Mouse (Mus musculus) urinary bladder, postnatal 10 days (tissue): ENCODE results near the gene Nfkb2.

ENCODE experiments used
- DNase-seq: peaks from one replicate; pipeline ENCODE4 v3.0.0; 2022; ENCODE audit warnings: low spot score

Gene Nfkb2

DNA sequence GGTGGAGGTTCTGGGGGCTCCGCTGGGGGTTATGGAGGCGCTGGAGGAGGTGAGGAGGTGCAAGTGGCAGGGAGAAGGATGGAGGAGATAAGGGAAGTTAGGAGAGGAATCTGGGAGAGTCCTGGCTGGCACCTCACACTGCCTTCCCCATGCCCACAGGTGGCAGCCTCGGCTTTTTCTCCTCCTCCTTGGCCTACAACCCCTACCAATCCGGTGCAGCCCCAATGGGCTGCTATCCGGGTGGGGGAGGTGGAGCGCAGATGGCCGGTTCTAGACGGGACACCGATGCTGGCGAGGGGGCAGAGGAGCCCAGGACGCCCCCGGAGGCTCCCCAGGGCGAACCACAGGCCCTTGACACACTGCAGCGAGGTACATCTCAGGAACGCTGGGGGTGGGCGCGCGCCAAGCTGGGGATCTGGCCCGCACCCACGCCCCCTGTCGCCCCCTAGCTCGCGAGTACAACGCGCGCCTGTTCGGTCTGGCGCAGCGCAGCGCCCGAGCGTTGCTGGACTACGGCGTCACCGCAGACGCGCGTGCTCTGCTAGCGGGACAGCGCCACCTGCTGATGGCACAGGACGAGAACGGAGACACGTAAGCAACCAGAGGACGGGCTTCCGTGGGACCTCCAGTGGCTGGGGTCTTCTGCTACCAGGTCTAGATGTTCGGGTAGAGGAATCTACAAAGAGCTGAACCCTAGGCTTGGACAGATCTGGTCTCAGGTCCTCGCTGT, 4.8 kb downstream of the Nfkb2 start:
- DNase-seq: no peak

DNA sequence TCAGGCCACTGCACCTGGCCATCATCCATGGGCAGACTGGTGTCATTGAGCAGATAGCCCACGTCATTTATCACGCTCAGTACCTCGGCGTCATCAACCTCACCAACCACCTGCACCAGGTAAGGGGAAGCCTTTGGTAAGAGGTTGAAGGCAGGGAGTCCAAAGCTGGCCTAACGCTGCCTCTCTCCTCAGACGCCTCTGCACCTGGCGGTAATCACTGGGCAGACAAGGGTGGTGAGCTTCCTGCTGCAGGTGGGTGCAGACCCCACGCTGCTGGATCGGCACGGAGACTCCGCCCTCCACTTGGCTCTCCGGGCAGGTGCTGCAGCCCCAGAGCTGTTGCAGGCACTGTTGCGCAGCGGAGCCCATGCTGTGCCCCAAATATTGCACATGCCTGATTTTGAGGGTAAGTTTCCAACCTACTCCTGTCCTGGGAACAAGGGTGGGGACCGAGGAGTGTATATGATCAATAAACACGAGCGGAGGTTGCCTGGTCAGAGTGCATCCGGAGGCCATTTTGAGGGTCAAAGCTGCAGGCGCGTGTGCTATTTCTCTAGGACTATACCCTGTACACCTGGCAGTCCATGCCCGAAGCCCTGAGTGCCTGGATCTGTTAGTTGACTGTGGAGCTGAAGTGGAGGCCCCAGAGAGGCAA, 5.7 kb downstream of the Nfkb2 start:
- no peak for DNase-seq

DNA sequence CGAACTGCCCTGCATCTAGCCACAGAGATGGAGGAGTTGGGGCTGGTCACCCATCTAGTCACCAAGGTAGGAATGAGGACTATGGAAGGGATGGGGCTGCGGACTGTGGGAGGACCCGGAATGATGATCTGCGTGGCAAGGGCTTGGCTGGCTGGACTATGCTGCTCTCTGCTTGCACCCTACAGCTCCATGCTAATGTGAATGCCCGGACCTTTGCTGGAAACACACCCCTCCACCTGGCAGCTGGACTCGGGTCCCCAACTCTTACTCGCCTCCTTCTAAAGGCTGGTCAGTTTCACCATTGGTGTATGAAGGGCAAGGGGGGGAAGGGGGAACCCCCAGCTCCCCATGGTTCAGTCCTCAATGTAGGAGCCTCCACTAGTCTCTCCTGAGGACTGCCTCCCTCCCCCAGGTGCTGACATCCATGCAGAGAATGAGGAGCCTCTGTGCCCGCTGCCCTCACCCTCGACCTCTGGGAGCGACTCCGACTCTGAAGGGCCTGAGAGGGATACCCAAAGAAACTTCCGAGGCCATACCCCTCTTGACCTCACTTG, 6.3 kb downstream of the Nfkb2 start:
- no peak for DNase-seq

DNA sequence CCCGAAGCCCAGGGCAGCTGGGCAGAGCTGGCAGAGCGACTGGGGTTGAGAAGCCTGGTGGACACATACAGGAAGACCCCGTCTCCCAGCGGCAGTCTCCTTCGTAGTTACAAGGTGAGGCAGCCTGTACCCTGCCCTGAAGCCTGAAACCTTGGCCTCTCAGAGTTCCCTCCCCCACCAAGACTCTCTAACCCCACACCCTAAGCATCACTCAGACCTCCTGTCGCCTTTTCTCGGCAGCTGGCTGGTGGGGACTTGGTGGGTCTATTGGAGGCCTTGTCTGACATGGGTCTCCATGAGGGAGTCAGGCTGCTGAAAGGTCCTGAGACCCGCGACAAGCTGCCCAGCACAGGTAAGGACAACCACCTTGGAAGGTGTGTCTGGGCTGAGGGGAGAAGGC, 7.2 kb downstream of the Nfkb2 start:
- no peak for DNase-seq

DNA sequence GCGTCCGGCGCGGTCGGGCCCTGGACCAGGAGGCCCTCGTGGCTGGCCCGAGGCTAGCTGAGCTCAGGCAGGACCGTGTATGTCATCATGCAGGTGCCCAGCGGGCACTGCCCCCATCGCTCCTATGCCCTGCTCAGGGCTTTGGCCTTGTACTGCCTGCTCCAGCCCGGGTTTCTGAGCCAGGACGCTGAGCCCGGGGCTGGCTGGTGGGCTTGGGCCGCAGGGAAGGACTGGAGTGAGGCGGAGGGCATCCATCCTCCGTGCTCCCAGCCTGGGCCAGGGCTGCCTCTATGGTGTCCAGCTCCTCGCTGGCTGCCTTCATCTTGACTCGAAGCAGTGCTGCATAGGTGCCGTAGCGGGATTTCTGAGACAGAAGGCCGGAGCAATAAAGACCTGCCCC, 8.4 kb downstream of the Nfkb2 start:
- DNase-seq: no peak

DNA sequence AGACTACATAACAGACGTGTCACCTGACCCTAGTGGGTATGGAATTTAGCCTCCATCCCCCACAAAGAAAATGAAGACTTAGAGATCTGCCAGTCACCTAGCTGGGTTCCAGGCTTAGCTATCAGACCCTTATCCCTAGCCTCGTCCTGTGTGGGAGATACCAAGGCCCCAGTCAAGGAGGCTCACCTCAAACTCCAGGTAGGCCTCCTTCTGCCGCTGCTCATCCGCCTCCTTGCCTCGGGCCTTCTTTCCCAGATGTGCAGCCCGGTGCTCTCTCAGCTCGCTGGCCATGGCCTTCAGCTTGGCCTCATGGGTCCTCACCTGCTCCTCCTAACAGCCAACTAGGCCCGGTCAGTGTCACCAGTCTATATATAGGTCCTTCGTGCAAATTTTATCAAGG, 9.0 kb downstream of the Nfkb2 start:
- DNase-seq: no peak

DNA sequence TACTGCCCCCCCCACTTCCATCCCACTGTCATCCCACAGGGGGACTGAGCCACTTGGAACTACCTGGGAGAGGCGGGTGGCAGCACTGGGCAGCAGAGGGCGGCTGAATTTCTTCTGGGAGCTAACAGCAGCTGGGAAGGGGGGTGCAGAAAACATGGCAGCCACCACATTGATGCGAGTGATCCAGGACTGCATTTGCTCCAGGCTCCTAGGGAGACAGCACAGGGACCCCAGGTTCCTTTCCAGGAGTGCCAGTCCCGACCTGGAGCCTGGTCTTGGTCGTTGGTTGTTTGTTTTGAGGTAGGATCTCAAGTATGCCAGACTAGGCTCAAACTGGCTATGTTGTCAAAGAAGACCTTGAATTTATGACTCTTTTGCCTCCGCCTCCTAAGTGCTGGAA, 9.5 kb downstream of the Nfkb2 start:
- DNase-seq: no peak

DNA sequence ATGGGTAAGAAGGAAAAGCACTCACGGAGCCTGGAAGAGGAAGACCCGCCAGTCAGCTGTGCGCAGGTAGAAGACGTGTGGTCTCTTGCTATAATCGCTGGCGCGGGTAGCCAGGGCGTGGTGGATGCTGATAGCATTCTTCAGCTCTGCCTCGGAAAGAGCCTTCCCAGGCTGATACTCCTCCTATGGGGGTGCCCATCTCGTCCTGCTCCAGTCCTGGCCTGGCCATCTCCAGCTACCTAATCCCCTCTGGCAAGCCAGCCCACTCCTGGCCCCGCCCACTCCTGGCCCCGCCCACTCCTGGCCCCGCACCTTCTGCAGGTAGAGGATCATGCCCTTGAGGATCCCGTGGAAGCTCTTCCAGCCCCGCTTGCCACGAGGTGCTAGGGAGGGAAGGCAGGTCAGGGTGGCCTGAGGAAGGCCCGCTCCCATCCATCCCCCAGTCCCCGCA, 10.1 kb downstream of the Nfkb2 start:
- DNase-seq: no peak

DNA sequence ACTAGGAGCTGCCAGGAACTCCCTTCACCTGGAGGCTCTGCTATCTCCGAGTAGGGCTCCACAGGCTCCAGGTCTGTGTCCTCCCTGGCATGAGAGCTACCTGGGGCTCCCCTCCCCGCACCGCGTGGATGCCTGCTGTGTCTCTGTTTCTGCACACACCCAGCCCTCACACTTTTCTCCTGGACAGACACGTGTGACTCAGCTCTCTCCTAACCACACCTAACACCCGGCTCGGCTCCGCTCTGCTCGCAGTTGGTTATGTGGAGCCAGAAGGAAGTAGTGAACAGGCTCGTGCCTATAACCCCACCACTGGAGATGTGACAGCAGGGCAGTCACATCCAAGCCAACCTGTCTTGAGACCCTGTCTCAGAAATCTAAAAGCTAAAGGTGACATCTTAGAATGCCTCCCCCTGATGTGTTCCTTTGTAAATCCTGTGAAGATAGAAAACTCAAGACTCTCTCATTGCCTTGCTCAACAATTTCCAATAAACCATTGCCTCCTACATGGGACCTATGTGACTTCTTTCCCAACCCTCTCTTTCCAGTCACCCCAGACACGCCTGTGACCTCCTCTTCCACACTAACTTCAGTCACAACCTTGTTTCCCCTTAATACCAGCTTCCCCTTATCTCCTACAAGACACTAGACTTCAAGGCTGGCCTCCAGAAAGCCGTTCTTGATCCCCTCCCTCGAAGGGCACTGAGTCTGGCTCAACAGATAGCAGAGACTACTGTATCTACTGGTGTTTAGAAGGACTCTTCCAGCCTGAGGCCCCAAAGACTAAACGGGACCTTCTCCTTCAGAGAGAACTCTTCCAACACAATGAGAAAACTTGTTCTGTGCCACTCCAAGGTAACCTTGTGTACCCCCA, 11.0 kb downstream of the Nfkb2 start:
- DNase-seq: no peak

DNA sequence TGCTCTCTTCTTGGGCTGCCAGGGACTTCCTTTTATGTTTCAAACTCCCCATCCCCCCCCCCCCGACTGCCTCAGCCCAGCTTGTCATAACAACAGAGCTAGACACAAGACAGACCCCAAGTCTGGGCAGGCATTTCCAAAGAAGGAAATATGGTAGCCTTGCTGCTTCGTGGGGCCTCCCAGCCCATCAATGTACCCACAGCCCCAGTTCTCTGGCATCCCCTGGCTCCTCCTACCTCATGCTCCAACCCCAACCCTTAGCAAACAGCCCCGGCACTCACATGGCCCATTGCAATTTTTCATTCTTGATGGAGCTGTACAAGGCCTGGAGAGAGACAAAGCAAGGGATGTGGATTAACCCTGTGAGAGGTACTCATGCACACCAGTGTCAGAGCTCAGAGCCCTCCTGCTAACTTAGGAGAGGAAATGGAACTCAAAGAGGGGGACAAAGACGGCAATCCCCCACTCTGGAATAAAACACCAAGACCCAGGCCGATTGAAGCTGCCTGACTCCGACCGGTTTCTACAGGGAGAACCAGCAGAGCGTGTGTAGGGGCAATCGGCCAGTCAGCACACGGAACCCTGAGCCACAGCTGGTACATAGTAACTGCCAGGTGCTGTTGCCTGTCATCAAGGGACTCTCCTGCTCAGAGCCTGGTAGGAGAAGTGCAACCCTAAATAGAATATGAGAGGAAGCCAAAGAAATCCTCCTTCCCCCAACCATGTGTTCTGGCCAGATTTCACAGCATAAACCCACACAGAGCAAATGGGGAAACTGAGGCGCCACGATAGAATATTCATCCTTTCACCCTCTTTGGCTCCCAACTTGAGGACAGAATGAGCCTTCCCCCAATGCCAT, 11.9 kb downstream of the Nfkb2 start:
- no peak for DNase-seq

DNA sequence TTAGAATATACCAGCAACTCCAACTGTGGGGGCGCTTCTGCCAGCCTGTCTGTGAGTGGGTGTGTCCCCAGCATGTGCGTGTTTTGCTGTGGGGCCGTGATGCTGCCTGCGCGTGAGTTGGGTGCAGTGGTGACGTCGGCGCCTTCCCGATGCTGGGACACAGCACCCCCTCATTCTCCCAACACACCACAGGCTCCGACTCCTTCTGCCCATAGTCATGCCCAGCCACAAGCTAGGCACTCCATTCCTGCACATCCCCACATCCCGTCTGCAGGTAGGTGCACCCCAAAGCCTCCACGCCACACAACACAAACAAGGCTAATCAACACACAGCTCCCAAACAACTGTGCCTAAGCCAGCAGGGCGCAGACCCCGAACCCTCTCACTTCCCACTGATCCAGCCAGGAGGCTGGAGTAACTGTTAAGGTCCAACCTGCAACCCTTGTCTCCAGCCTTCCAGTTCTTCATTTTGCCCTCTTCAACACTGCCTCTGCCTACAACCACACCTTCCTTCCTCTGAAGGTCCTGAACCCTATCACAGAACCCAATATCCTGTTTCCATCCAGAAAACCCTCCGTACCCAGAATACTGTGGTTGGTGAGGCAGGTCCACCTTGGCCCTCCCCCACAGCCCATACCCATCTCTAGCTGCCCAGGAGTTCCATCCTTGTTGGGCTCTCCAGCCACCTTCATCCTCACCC, 12.9 kb downstream of the Nfkb2 start:
- DNase-seq: peak; percentile 10

DNA sequence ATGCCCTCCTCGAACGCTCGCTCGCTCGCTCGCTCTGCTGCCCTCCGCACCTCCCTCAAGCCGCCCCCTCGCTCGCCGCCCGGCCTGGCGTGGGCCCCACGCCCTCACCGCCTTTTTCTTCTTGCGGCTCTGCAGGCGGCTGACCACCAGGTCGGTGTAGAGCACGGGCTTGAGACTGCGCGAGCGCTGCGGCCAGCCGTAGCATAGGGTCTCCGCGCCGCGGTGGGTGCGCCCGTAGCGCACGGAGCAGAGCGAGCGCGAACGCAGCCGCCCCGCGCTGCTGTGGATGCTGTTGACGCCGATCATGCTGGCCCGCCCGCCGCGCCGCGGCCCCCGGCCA, 13.4 kb downstream of the Nfkb2 start:
- no peak for DNase-seq

DNA sequence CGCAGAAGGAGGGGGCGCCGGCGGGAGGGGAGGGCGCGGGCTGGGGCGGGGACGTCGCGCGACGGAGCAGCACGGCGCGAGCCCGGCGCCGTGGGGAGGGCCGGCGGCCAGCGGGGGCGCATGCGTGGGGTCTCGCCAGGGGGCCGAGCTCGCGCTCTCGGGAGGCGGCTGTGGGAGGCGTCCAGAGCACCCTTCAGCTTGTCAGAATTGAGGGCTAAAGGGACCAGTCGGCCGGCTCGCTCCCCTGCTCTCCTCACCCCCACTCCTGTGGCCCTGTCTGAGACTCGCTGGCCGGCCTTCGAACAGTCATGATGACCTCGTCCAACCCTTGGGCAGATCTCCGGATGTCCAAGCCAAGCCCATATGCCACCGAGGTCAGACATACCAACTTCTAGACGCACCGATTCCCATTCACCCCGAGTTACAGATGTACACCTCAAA, 13.9 kb downstream of the Nfkb2 start:
- peak; percentile 33 for DNase-seq

DNA sequence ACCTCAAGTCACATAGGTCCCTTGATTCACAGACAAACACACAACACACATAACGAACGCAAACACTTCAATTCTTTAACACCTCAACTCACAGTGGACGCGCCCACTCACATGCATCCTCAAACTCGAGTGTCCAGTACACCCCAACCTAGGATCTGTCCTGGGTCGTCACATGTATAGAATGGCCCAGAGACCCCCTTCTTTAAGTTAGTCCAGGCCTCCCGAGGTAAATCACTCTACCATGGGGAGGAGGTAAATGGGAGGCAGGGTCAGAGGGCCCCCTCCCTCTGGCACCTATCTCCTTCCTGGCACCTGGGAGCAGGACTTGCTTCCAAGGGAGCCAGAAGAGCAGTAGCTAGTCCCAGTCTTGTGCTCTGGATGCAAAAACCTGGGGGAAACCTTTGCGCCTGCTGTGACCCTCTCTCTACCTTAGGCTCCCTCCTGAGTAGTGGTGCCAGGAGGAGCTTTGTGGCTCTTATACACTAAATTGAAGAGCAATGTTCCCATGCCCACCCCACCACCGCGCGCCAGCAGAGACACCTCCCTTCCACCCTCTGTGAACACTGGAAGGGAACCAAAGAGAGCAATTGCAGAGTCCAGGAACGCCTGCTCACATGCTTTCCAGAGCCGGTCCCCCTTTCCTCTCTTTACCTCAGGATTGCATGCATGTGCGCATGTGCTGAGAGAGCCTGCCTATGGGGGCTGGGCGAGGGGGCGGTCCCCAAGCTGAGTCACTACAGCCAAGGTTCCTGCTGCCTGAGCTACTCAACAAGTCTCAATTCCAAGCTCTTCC, 14.7 kb downstream of the Nfkb2 start:
- DNase-seq: peak; percentile 45

DNA sequence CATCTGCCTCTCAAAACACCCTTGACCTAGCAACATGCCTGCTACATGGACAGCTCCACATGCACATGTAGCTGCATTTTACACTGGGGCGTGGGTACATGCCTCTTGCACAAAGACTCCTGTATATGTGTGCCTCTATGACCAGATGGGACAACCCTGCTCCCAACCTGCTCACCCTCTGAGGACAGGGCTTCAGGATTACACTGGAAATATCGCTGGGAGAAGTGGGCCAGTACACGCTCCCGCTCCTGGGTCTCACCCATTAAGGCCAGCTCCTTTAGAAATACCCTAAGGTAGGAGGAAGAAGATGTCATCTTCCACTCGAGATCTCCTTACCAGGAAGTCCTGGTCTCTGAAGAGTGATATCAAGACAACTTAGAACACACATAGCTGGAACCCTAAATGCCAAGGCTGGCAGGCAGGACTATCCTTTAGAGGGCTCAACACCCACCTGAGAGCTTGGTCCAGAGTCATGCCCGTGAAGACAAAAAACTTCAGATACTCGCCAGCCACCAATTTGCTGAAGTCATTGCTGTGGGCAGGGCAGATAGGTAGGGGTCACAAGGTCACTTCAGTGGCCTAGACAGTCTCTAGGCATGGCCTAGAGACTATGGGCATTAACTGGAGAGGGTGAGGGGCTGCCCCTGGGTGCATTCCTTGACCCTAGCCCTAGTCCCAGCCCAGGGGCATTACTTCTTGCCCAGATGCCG, 16.1 kb downstream of the Nfkb2 start:
- no peak for DNase-seq

DNA sequence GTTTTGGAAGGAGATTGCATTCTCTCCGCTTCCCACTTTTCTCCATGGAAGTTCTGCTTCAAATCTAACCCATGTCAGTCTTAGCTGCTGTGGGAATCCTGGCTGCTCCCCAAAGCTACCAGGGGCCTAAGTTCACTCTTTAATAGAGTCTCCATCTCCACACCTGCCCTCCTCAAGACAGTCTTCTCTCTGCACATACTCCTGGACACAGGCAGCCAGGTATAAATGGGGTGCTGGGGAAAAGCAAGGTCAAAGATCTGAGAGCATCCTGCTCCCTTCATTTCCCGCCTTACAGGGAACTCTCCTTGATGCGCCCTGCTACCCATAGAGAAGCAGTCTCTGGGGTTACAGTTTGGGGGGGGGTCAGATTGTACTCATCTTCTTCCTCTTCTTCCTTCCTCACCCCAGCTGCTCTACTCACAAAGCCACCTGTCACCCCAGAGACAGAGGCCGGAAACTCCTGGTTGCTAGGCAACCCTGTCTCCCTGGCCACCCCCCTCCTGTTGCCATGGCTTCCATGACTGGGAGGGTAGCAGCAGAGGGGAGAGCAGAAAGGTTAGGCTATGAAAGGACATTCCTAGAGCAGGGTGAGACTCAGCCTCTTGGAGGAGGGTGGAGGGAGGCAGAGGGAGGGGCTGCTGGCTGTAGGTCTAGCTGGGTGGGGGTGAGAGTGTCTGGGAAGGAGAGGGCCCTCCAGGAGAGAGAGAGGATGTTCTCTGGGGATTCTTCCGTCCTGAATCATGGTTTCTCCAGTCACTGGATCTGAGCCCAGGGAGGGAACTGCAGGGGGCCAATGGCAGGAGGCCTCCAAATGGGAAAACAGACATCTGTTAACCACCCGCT, 17.2 kb downstream of the Nfkb2 start:
- DNase-seq: no peak

DNA sequence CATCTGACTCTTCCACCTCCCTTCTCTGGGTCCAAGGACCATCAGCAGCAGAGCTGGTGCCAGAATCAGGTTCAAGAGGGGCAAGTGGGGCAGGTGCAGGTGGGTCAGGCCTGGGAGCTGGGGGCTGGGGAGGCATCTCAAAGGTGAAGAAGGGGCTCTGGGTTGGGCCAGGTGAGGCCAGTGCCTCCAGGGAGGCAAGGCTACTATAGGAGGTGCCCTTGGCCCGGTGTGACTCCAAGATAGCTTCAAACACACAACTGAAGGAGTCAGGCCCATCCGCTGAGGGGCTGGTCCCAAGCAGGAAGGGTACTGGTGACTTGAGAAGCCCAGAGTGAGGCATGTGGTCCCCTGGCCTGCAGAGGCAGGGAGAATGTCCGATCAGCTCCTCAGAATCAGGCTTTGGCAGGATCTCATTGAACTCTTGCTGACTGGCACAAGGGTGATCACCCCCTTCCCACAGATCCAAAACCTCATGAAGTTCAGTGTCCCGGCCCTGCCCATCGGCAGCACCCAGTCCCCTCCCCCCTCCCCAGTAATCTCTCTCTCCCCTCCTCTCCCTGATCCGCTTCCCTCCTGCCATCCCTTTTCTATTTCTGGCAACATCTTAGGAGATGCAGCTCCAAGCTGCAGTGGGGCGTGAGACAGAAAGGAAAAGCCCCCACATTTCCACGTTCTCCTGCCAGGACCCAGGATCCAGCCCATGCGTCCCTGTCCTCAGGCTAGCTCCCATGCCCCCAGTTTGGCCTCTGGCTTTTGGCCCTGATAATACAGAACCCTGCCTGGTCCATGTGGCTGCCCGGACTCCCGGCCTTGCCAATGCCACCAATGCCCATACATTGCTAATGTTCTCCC, 18.2 kb downstream of the Nfkb2 start:
- DNase-seq: no peak
